Mouse (Mus musculus): ENCODE measurements around the gene Myo18b. TPM values are rescaled to one million over a fixed set of nuclear protein-coding genes. Genes with fewer than 3 reads are reported as not detected.

Myo18b gene
- total and polyA plus RNA-seq, 3 experiments = 0.05 TPM; not detected in 2

DNA sequence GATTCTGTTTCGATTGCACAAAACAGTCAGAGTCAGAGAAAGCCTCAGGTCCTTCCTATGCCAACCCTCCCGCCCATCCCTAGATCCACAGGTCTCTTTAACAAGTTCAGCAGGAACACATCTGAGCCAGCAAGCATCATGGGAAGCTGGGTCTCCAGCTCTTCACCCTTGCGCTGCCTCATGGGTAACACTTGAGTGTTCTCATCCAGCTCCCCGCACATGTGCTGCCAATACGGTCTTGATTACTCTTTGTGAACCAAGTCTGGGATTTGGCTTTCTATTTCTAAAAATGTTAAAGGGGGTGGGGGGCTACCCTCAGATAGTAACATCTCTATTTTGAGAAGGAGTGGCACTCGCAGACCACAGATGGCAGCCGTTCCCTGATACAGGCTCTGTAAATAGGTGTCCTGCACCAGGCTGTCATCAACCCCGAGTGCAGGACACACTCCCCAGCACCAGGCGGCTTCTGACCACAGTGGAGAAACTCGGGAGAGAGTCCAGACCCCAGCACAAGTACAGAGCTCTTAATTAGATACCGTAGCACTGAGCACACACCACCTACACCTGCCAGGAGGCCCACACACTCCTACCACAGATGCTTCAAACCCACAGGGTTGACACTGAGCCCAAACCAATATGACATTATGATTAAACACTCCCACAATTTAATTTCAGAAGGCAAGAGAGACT, 36.9 kb upstream of the Myo18b start:
- peaks cover 92% of the 10 kb centered on the region for H3K9me3 ChIP-seq (replicated peaks)

GRCm38 (mm10) chr5:112931901-112932300, 35.7 kb upstream of the Myo18b start:
- Histone ChIP-seq H3K27me3 (ENCODE audit: insufficient read depth, low read length) (no peaks in the 10 kb centered on the region), H3K9me3 (replicated peaks) (peaks cover 90% of the 10 kb centered on the region), H3K4me1 (ENCODE audit: insufficient read depth, low read depth, low read length) (no peaks in the 10 kb centered on the region), H3K36me3 (replicated peaks) (no peaks in the 10 kb centered on the region), H3K4me3 (ENCODE audit: low read depth, low read length) (no peak overlapping the region)
- DNase-seq (ENCODE audit: low spot score) = no peak
- TF ChIP-seq CTCF (IDR thresholded peaks at IDR 0.05; ENCODE audit: low read depth, low read length) (no peak), POLR2AphosphoS5 (IDR thresholded peaks at IDR 0.05; ENCODE audit: insufficient replicate concordance, low read depth, low read length) (no peak), TAL1 (conservative IDR thresholded peaks at IDR 0.05; ENCODE audit: low read depth, low read length) (no peak), GATA2 (IDR thresholded peaks at IDR 0.05; ENCODE audit: borderline replicate concordance, low read depth, low read length) (no peak), GATA1 (IDR thresholded peaks at IDR 0.05; ENCODE audit: borderline replicate concordance, low read length) (no peak)
- no peak for ATAC-seq (ENCODE audit: extremely low read depth, insufficient number of reproducible peaks, low FRiP score, poor library complexity, severe bottlenecking)

More for the DNA sequence above, 36.9 kb upstream of the Myo18b start:
- DNase-seq (ENCODE audit: low spot score) (no peak), ATAC-seq (ENCODE audit: extremely low read depth, insufficient number of reproducible peaks, low FRiP score, poor library complexity, severe bottlenecking) (no peak)
- Histone ChIP-seq H3K27me3 (ENCODE audit: insufficient read depth, low read length) (no peaks in the 10 kb centered on the region), H3K36me3 (replicated peaks) (no peaks in the 10 kb centered on the region), H3K4me3 (ENCODE audit: low read depth, low read length) (no peak overlapping the region), H3K4me1 (ENCODE audit: insufficient read depth, low read depth, low read length) (no peaks in the 10 kb centered on the region)
- TF ChIP-seq POLR2AphosphoS5 (IDR thresholded peaks at IDR 0.05; ENCODE audit: insufficient replicate concordance, low read depth, low read length) (no peak), GATA1 (IDR thresholded peaks at IDR 0.05; ENCODE audit: borderline replicate concordance, low read length) (no peak), GATA2 (IDR thresholded peaks at IDR 0.05; ENCODE audit: borderline replicate concordance, low read depth, low read length) (no peak), TAL1 (conservative IDR thresholded peaks at IDR 0.05; ENCODE audit: low read depth, low read length) (no peak), CTCF (IDR thresholded peaks at IDR 0.05; ENCODE audit: low read depth, low read length) (no peak)

- Histone ChIP-seq H3K36me3 (replicated peaks) (no peaks in the 10 kb centered on the region), H3K4me3 (ENCODE audit: low read depth, low read length) (no peak overlapping the region), H3K27me3 (ENCODE audit: insufficient read depth, low read length) (no peaks in the 10 kb centered on the region), H3K9me3 (replicated peaks) (peaks cover 86% of the 10 kb centered on the region), H3K4me1 (ENCODE audit: insufficient read depth, low read depth, low read length) (no peaks in the 10 kb centered on the region)
- ATAC-seq (ENCODE audit: extremely low read depth, insufficient number of reproducible peaks, low FRiP score, poor library complexity, severe bottlenecking) (no peak), DNase-seq (ENCODE audit: low spot score) (no peak)
- no peak for TF ChIP-seq GATA1 (IDR thresholded peaks at IDR 0.05; ENCODE audit: borderline replicate concordance, low read length)
- no peak for TF ChIP-seq POLR2AphosphoS5 (IDR thresholded peaks at IDR 0.05; ENCODE audit: insufficient replicate concordance, low read depth, low read length)
- TF ChIP-seq GATA2 (IDR thresholded peaks at IDR 0.05; ENCODE audit: borderline replicate concordance, low read depth, low read length) = no peak
- no peak for TF ChIP-seq CTCF (IDR thresholded peaks at IDR 0.05; ENCODE audit: low read depth, low read length)
- no peak for TF ChIP-seq TAL1 (conservative IDR thresholded peaks at IDR 0.05; ENCODE audit: low read depth, low read length)
These were observed 32.2 kb upstream of the Myo18b start for GRCm38 (mm10) chr5:112928201-112928881.

DNA sequence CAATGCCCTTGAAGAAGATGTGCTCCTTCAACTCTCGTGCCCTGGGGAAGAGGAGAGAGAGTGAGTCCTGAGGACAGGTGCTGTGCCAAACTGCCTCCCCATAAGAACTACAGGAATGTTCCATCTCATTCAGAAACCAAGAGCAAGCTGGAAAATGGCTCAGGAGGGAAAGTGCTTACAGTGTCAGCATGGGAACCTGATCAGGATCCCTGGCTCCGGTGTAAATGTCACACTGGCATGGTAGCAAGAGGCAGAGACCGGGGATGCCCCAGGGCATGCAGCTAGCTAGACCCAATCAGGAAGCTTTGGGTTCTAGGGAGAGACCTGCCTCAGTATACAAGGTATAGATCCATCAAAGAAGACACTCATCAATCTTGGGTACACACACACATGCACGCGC, 29.3 kb upstream of the Myo18b start:
- TF ChIP-seq GATA2 (IDR thresholded peaks at IDR 0.05; ENCODE audit: borderline replicate concordance, low read depth, low read length) (no peak), GATA1 (IDR thresholded peaks at IDR 0.05; ENCODE audit: borderline replicate concordance, low read length) (no peak), CTCF (IDR thresholded peaks at IDR 0.05; ENCODE audit: low read depth, low read length) (no peak), POLR2AphosphoS5 (IDR thresholded peaks at IDR 0.05; ENCODE audit: insufficient replicate concordance, low read depth, low read length) (no peak), TAL1 (conservative IDR thresholded peaks at IDR 0.05; ENCODE audit: low read depth, low read length) (no peak)
- Histone ChIP-seq H3K4me1 (ENCODE audit: insufficient read depth, low read depth, low read length) (no peaks in the 10 kb centered on the region), H3K36me3 (replicated peaks) (no peaks in the 10 kb centered on the region), H3K4me3 (ENCODE audit: low read depth, low read length) (no peak overlapping the region), H3K27me3 (ENCODE audit: insufficient read depth, low read length) (no peaks in the 10 kb centered on the region), H3K9me3 (replicated peaks) (peaks cover 86% of the 10 kb centered on the region)
- ATAC-seq (ENCODE audit: extremely low read depth, insufficient number of reproducible peaks, low FRiP score, poor library complexity, severe bottlenecking) = no peak
- DNase-seq (ENCODE audit: low spot score) = no peak

DNA sequence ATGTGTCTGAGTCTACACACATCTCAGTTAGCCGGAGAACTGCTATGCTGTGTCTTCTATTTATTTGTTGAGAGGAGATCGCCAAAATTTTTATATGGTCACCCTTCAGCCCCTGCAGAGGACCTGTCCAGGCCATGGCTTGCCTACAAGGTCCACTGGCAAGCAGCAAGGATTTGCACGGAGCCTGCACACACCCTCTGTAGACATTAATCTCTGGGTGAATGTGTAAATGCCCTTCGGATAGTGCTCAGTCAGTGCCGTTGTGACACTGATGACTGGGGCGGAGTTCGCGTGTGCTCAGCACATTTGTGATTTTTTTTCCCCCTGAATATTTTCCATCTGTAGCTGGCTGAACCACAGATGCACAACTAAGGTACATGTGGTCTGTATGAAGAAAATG, 28.6 kb upstream of the Myo18b start:
- peaks cover 84% of the 10 kb centered on the region for H3K9me3 ChIP-seq (replicated peaks)
- H3K36me3 ChIP-seq (replicated peaks) = no peaks in the 10 kb centered on the region
- ATAC-seq (ENCODE audit: extremely low read depth, insufficient number of reproducible peaks, low FRiP score, poor library complexity, severe bottlenecking) = no peak
- TF ChIP-seq TAL1 (conservative IDR thresholded peaks at IDR 0.05; ENCODE audit: low read depth, low read length) = no peak
- TF ChIP-seq CTCF (IDR thresholded peaks at IDR 0.05; ENCODE audit: low read depth, low read length) = no peak
- no peak for TF ChIP-seq POLR2AphosphoS5 (IDR thresholded peaks at IDR 0.05; ENCODE audit: insufficient replicate concordance, low read depth, low read length)
- TF ChIP-seq GATA1 (IDR thresholded peaks at IDR 0.05; ENCODE audit: borderline replicate concordance, low read length) = no peak
- TF ChIP-seq GATA2 (IDR thresholded peaks at IDR 0.05; ENCODE audit: borderline replicate concordance, low read depth, low read length) = no peak
- no peak for DNase-seq (ENCODE audit: low spot score)
- H3K4me1 ChIP-seq (ENCODE audit: insufficient read depth, low read depth, low read length) = no peaks in the 10 kb centered on the region
- no peak overlapping the region for H3K4me3 ChIP-seq (ENCODE audit: low read depth, low read length)
- no peaks in the 10 kb centered on the region for H3K27me3 ChIP-seq (ENCODE audit: insufficient read depth, low read length)

DNA sequence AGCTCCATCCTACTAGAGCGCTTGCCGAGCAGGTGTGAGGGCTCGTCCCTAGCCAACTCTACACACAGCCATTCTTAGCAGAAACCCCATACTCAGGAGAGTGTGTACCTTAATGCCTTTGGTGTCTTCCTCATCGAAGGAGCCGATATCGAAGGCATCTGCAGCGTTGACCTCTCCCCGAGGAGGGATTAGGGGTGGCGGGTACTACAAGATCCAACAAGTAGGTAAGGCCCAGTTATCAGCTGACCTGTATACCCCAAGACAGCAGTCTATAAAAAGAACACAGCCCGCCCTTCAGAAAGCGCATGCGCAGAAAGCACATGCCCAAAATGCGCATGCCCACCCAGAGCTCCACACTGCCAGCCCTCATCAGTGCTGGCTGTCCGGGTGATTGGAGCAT, 27.7 kb upstream of the Myo18b start:
- H3K27me3 ChIP-seq (ENCODE audit: insufficient read depth, low read length) = no peaks in the 10 kb centered on the region
- TF ChIP-seq GATA2 (IDR thresholded peaks at IDR 0.05; ENCODE audit: borderline replicate concordance, low read depth, low read length) (no peak), CTCF (IDR thresholded peaks at IDR 0.05; ENCODE audit: low read depth, low read length) (no peak), TAL1 (conservative IDR thresholded peaks at IDR 0.05; ENCODE audit: low read depth, low read length) (no peak), GATA1 (IDR thresholded peaks at IDR 0.05; ENCODE audit: borderline replicate concordance, low read length) (no peak), POLR2AphosphoS5 (IDR thresholded peaks at IDR 0.05; ENCODE audit: insufficient replicate concordance, low read depth, low read length) (no peak)
- H3K4me3 ChIP-seq (ENCODE audit: low read depth, low read length) = no peak overlapping the region; the same call in 1 of the 2 replicates
- H3K9me3 ChIP-seq (replicated peaks) = peaks cover 87% of the 10 kb centered on the region
- no peak for DNase-seq (ENCODE audit: low spot score)
- H3K36me3 ChIP-seq (replicated peaks) = no peaks in the 10 kb centered on the region
- no peaks in the 10 kb centered on the region for H3K4me1 ChIP-seq (ENCODE audit: insufficient read depth, low read depth, low read length)
- ATAC-seq (ENCODE audit: extremely low read depth, insufficient number of reproducible peaks, low FRiP score, poor library complexity, severe bottlenecking) = no peak

Data from G1E (cell line).